Mouse (Mus musculus): ENCODE measurements around the gene Hipk1.

GRCm38 (mm10) chr3:103792566-103792965 is 1.2 kb upstream of the Hipk1 start:
- TF ChIP-seq CTCF (IDR thresholded peaks at IDR 0.05; ENCODE audit: control insufficient read depth, insufficient read depth, insufficient read length) (no peak), MAX (IDR thresholded peaks at IDR 0.05) (no peak)
